Mouse (Mus musculus) CH12.LX (cell line): ENCODE results near the gene Cdh23. TPM values are rescaled to one million over a fixed set of nuclear protein-coding genes. Genes with fewer than 3 reads are reported as not detected.

ENCODE experiments used
- DNase-seq: peaks from one replicate; pipeline ENCODE4 v3.0.0-alpha.2; 2013; ENCODE audit errors: extremely low read depth
- H3K27ac ChIP-seq: 2 replicates; pipeline ENCODE4 v1.5.1; 2012; ENCODE audit warnings: low read depth, mild to moderate bottlenecking, control low read depth, moderate library complexity; ENCODE audit not compliant: insufficient read depth
- H3K27me3 ChIP-seq: replicated peaks from 2 replicates; pipeline ENCODE3; 2012; ENCODE audit warnings: inconsistent platforms
- H3K36me3 ChIP-seq, 2 experiments: replicated peaks in 1 of 2; 2 replicates each; pipeline versions ENCODE3 to v1.6.1; 2012; ENCODE audit warnings: inconsistent platforms in 1 of 2, low read length in 1 of 2, mild to moderate bottlenecking in 1 of 2, mixed read lengths in 1 of 2, moderate library complexity in 1 of 2; ENCODE audit not compliant: control insufficient read depth in 1 of 2, insufficient read depth in 1 of 2
- H3K4me1 ChIP-seq, 2 experiments: 2 replicates each; pipeline ENCODE4 v1.6.1; 2012; ENCODE audit warnings: inconsistent platforms in 1 of 2, moderate library complexity in 1 of 2; ENCODE audit not compliant: insufficient read depth in 2 of 2, control insufficient read depth in 1 of 2
- H3K4me2 ChIP-seq: 2 replicates; pipeline ENCODE4 v1.6.1; 2012; ENCODE audit warnings: low read depth, mild to moderate bottlenecking, control low read depth; ENCODE audit not compliant: poor library complexity, insufficient read depth, severe bottlenecking
- H3K4me3 ChIP-seq, 3 experiments: fragments of 150-350 bp in 1 of 3; sonication (generic) in 1 of 3; replicated peaks in 1 of 3; 2 replicates each; pipeline versions ENCODE3 to v1.5.1; 2011 to 2012; ENCODE audit warnings: low read depth in 2 of 3, low read length in 2 of 3, mild to moderate bottlenecking in 2 of 3, moderate library complexity in 2 of 3, control low read depth in 1 of 3, improper control_type of control experiment in 1 of 3, inconsistent platforms in 1 of 3, mixed read lengths in 1 of 3; ENCODE audit not compliant: poor library complexity in 1 of 3
- H3K79me2 ChIP-seq: replicated peaks from 2 replicates; pipeline ENCODE4 v1.6.1; 2012; ENCODE audit warnings: mild to moderate bottlenecking, moderate library complexity; ENCODE audit not compliant: control insufficient read depth, poor library complexity, insufficient read depth, severe bottlenecking; ENCODE audit errors: extremely low read depth
- H3K9ac ChIP-seq: 2 replicates; pipeline ENCODE4 v1.6.1; 2012; ENCODE audit warnings: low read depth, mild to moderate bottlenecking, control low read depth, moderate library complexity; ENCODE audit not compliant: insufficient read depth
- H3K9me3 ChIP-seq: replicated peaks from 2 replicates; pipeline ENCODE3; 2012; ENCODE audit warnings: low read length, inconsistent platforms, mixed read lengths
- BHLHE40 ChIP-seq: IDR thresholded peaks from 2 replicates; pipeline ENCODE4 v1.6.1; 2011; ENCODE audit warnings: mild to moderate bottlenecking, low read depth, low read length, improper control_type of control experiment
- CHD1 ChIP-seq: IDR thresholded peaks from 2 replicates; pipeline ENCODE4 v1.6.1; 2012; ENCODE audit warnings: low read depth, low read length, improper control_type of control experiment, inconsistent platforms
- CTCF ChIP-seq, 2 experiments: IDR thresholded peaks in 1 of 2; conservative IDR thresholded peaks in 1 of 2; 2 replicates each; pipeline ENCODE4 v1.5.1; 2011 to 2012; ENCODE audit warnings: low read depth in 2 of 2, low read length in 2 of 2, improper control_type of control experiment in 1 of 2, inconsistent platforms in 1 of 2, mild to moderate bottlenecking in 1 of 2, moderate library complexity in 1 of 2
- ELF1 ChIP-seq: IDR thresholded peaks from 2 replicates; pipeline ENCODE4 v1.6.1; 2014; ENCODE audit warnings: low read depth, mild to moderate bottlenecking, inconsistent platforms, low read length, improper control_type of control experiment
- IRF4 ChIP-seq: IDR thresholded peaks from 2 replicates; pipeline ENCODE4 v1.6.1; 2014; ENCODE audit warnings: low read depth, mild to moderate bottlenecking, inconsistent platforms, low read length, improper control_type of control experiment
- JUN ChIP-seq: IDR thresholded peaks from 2 replicates; pipeline ENCODE4 v1.6.1; 2011; ENCODE audit warnings: low read depth, mild to moderate bottlenecking, low read length, improper control_type of control experiment, moderate library complexity; ENCODE audit not compliant: insufficient read depth
- JUND ChIP-seq: conservative IDR thresholded peaks from 2 replicates; pipeline ENCODE4 v1.6.1; 2011; ENCODE audit warnings: low read depth, low read length, improper control_type of control experiment
- MAX ChIP-seq: IDR thresholded peaks from 2 replicates; pipeline ENCODE4 v1.6.1; 2011; ENCODE audit warnings: low read length, improper control_type of control experiment
- MYC ChIP-seq: IDR thresholded peaks from 2 replicates; pipeline ENCODE4 v1.6.1; 2011; ENCODE audit warnings: low read depth, mild to moderate bottlenecking, improper control_type of control experiment, low read length
- NELFE ChIP-seq: IDR thresholded peaks from 2 replicates; pipeline ENCODE4 v1.6.1; 2011; ENCODE audit warnings: low read depth, low read length, improper control_type of control experiment
- PAX5 ChIP-seq: IDR thresholded peaks from 2 replicates; pipeline ENCODE4 v1.6.1; 2012; ENCODE audit warnings: low read length, inconsistent platforms, mixed read lengths
- POLR2A ChIP-seq: IDR thresholded peaks from 2 replicates; pipeline ENCODE4 v1.6.1; 2011; ENCODE audit warnings: low read depth, mild to moderate bottlenecking, improper control_type of control experiment, low read length
- POLR2AphosphoS2 ChIP-seq: IDR thresholded peaks from 2 replicates; pipeline ENCODE4 v1.6.1; 2011; ENCODE audit warnings: low read depth, low read length, improper control_type of control experiment
- RAD21 ChIP-seq: IDR thresholded peaks from 2 replicates; pipeline ENCODE4 v1.6.1; 2011; ENCODE audit warnings: low read depth, mild to moderate bottlenecking, low read length, improper control_type of control experiment, moderate library complexity
- SIN3A ChIP-seq: IDR thresholded peaks from 2 replicates; pipeline ENCODE4 v1.6.1; 2012; ENCODE audit warnings: low read length, improper control_type of control experiment, inconsistent platforms
- TBP ChIP-seq: conservative IDR thresholded peaks from 2 replicates; pipeline ENCODE4 v1.6.1; 2011; ENCODE audit warnings: low read depth, low read length, improper control_type of control experiment
- TCF12 ChIP-seq: IDR thresholded peaks from 2 replicates; pipeline ENCODE4 v1.6.1; 2014; ENCODE audit warnings: low read depth, mild to moderate bottlenecking, inconsistent platforms, low read length, improper control_type of control experiment
- UBTF ChIP-seq: IDR thresholded peaks from 2 replicates; pipeline ENCODE4 v1.6.1; 2012; ENCODE audit warnings: low read depth, mild to moderate bottlenecking, inconsistent platforms, low read length, improper control_type of control experiment, moderate library complexity
- ZKSCAN1 ChIP-seq: IDR thresholded peaks from 2 replicates; pipeline ENCODE4 v1.6.1; 2012; ENCODE audit warnings: low read depth, inconsistent platforms, low read length, improper control_type of control experiment, borderline replicate concordance
- ZMIZ1 ChIP-seq: IDR thresholded peaks from 2 replicates; pipeline ENCODE4 v1.6.1; 2012; ENCODE audit warnings: low read depth, mild to moderate bottlenecking, inconsistent platforms, low read length, improper control_type of control experiment
- ZNF384 ChIP-seq: IDR thresholded peaks from 2 replicates; pipeline ENCODE4 v1.6.1; 2012; ENCODE audit warnings: low read depth, low read length, improper control_type of control experiment, inconsistent platforms
- dilution Hi-C: fragments of 300-500 bp; cut with MboI; formaldehyde crosslinking; loops from 2 replicates; pipeline ENCODE4 v1.14.3; 2020; ENCODE audit warnings: low sequenced_read_pairs; ENCODE audit not compliant: extremely low pct_unique_long_range_greater_than_20kb, extremely low pct_ligation_motif_present
- in situ Hi-C: fragments of 300-500 bp; cut with MboI; formaldehyde crosslinking; loops from 3 replicates; pipeline ENCODE4 v1.14.3; 2019; ENCODE audit warnings: low sequenced_read_pairs, low pct_ligation_motif_present, low pct_unique_long_range_greater_than_20kb, mixed read lengths
- polyA plus RNA-seq: library from polyadenylated mRNA; unstranded; fragments of >175 nt; gene quantifications from 2 replicates; pipeline ENCODE4 v1.2.1, GENCODE M21; 2012; ENCODE audit warnings: low read depth; ENCODE audit not compliant: insufficient read length
- total RNA-seq, 2 experiments: library from RNA; depleted of rRNA; stranded (reverse); fragments of 300-350 nt in 1 of 2; fragments of >200 nt in 1 of 2; gene quantifications; 2 replicates each; pipeline ENCODE4 v1.2.3; 2012 to 2014

Cdh23 gene
- total and polyA plus RNA-seq, 3 experiments, result 0.20 to 0.73 (median 0.30) TPM

- H3K27me3 ChIP-seq, result no peaks in the 10 kb centered on the region
- in situ Hi-C loops, result no loop called here
- TF ChIP-seq JUND, result no peak
- TF ChIP-seq CHD1, result no peak
- TF ChIP-seq ZKSCAN1, result no peak
- no peak for TF ChIP-seq NELFE
- no peak for TF ChIP-seq UBTF
- TF ChIP-seq CTCF (conservative IDR thresholded peaks at IDR 0.05 in 1 of 2, IDR thresholded peaks at IDR 0.05 in 1 of 2; ENCODE audit: low read depth in 2 of 2, low read length in 2 of 2), result no peak
- TF ChIP-seq IRF4, result no peak
- no peak for TF ChIP-seq TCF12
- no peak for TF ChIP-seq MYC
- TF ChIP-seq POLR2A, result no peak
- no peak for TF ChIP-seq BHLHE40
- no peak for TF ChIP-seq SIN3A
- TF ChIP-seq MAX, result no peak
- TF ChIP-seq POLR2AphosphoS2, result no peak
- no peak for TF ChIP-seq JUN
- no peak for TF ChIP-seq ZNF384
- no peak for TF ChIP-seq PAX5
- no peak overlapping the region for H3K4me3 ChIP-seq
- peak overlapping the region; percentile 37; the same call in 1 of the 2 replicates for H3K4me2 ChIP-seq
- no peak overlapping the region for H3K9ac ChIP-seq
- H3K4me1 ChIP-seq, result peaks cover 43 to 79% of the 10 kb centered on the region in 2 experiments
- no peak for DNase-seq
- dilution Hi-C loops, result no loop called here
- H3K36me3 ChIP-seq, result peaks cover 2 to 8% of the 10 kb centered on the region in 2 experiments
- peak overlapping the region; percentile 87 for H3K27ac ChIP-seq
- H3K79me2 ChIP-seq, result no peaks in the 10 kb centered on the region
- no peaks in the 10 kb centered on the region for H3K9me3 ChIP-seq
These were observed 326.2 kb downstream of the Cdh23 start for GRCm38 (mm10) chr10:60370098-60370497.

GRCm38 (mm10) chr10:60369405-60369804 is 326.9 kb downstream of the Cdh23 start:
- Histone ChIP-seq H3K4me3 (no peak overlapping the region), H3K4me2 (no peak overlapping the region)
- no peak for TF ChIP-seq RAD21
- TF ChIP-seq ELF1, result 0 out of 2 replicates have a peak, but pooled peaks have one; percentile 19
- no peak for TF ChIP-seq TBP
- no peak for TF ChIP-seq ZMIZ1
- TF ChIP-seq PAX5, result no peak
- TF ChIP-seq, all 38 proteins: peak for 1
- Histone ChIP-seq H3K27ac (no peak overlapping the region), H3K9me3 (no peaks in the 10 kb centered on the region), H3K4me1 (peaks cover 43 to 78% of the 10 kb centered on the region in 2 experiments), H3K36me3 (peaks cover 2 to 8% of the 10 kb centered on the region in 2 experiments), H3K79me2 (no peaks in the 10 kb centered on the region), H3K9ac (no peak overlapping the region), H3K27me3 (no peaks in the 10 kb centered on the region)
- no peak for DNase-seq
- in situ Hi-C loops (no loop called here), dilution Hi-C loops (no loop called here)
